Mouse (Mus musculus) heart, embryonic 12.5 days (tissue): ENCODE data around the gene Syngr1. TPM values are rescaled to one million over a fixed set of nuclear protein-coding genes. Genes with fewer than 3 reads are reported as not detected.

ENCODE experiments used
- ATAC-seq: fragments of 200-750 bp; cut with Nextera tagmentation; 2 replicates; pipeline ENCODE4 v1.8.0; 2017; ENCODE audit warnings: moderate TSS enrichment, moderate library complexity; ENCODE audit not compliant: insufficient number of reproducible peaks, low FRiP score
- H3K27ac ChIP-seq: fragments of 300-500 bp; sonication (generic); 2 replicates; pipeline ENCODE4 v1.5.1; 2016; ENCODE audit warnings: mild to moderate bottlenecking, moderate library complexity; ENCODE audit not compliant: poor library complexity, severe bottlenecking
- H3K27me3 ChIP-seq: fragments of 300-500 bp; sonication (generic); replicated peaks from 2 replicates; pipeline ENCODE4 v1.6.1; 2016; ENCODE audit warnings: mild to moderate bottlenecking, moderate library complexity
- H3K36me3 ChIP-seq: fragments of 300-500 bp; sonication (generic); 2 replicates; pipeline ENCODE4 v1.6.1; 2016; ENCODE audit warnings: mild to moderate bottlenecking, moderate library complexity
- H3K4me1 ChIP-seq: fragments of 300-500 bp; sonication (generic); replicated peaks from 2 replicates; pipeline ENCODE4 v1.6.1; 2016; ENCODE audit warnings: mild to moderate bottlenecking
- H3K4me2 ChIP-seq: fragments of 300-500 bp; sonication (generic); 2 replicates; pipeline ENCODE4 v1.6.1; 2016; ENCODE audit warnings: mild to moderate bottlenecking, moderate library complexity
- H3K4me3 ChIP-seq: fragments of 300-500 bp; sonication (generic); 2 replicates; pipeline ENCODE4 v1.5.1; 2016; ENCODE audit warnings: mild to moderate bottlenecking
- H3K9ac ChIP-seq: fragments of 300-500 bp; sonication (generic); 2 replicates; pipeline ENCODE4 v1.6.1; 2016; ENCODE audit warnings: mild to moderate bottlenecking, moderate library complexity
- H3K9me3 ChIP-seq: fragments of 300-500 bp; sonication (generic); replicated peaks from 2 replicates; pipeline ENCODE4 v1.6.1; 2016; ENCODE audit warnings: mild to moderate bottlenecking, moderate library complexity
- WGBS: fragments of 180-500 bp; shearing (Covaris S2); methylation state at CpG from one replicate; pipeline ENCODE4 v1.1.7; 2016; 5-methylcytosine and 5-hydroxymethylcytosine counted together
- polyA plus RNA-seq: library from polyadenylated mRNA; unstranded; fragments of >200 nt; fragmentation: Nextera tagmentation; extraction: Ambion mirVana; gene quantifications from 2 replicates; pipeline ENCODE4 v1.2.1, GENCODE M21; 2016

The Syngr1 gene
- polyA plus RNA-seq, 1 experiment from 2014 or later, result 19.0 TPM

DNA sequence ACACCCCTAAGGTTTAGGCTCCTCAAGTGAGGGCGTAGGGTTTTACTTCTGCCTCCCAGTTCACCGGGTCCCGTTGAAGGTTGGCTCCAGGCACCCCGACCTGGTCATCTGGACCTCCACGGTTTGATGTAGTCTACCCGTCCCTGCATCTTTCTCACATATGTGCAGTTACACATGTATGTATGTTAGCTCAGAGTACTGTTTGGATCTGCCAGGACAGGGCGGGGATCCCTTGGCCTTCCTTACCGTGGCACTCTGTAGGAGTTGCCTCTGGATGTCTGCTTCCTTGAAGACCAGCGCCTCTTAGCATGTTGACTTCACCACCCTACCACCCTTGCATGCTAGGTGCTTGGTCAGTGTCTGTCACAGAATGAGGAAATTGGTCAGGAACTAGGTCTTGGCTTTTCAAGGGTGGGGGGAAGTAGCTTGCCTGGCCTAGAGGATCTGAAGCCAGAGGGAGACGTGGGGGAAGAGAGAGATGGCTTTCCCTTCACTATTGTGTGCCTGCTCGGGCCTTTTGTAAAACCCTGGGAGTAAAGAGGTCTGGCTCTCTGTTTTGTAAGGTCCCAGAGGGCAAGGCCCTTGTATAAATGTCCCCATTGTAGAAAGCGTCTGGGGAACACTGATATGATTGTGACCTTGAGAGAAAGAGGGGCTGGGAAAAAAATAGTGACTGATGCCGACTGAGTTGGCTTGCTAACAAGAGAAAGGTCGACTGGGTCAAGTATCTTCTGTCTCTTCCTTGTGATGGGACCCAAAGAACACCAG lies 42.7 kb downstream of the Syngr1 start:
- ATAC-seq, result peak; percentile 27
- peak overlapping the region; percentile 60 for H3K4me3 ChIP-seq
- peaks cover 15% of the 10 kb centered on the region for H3K36me3 ChIP-seq
- H3K4me1 ChIP-seq, result peaks cover 47% of the 10 kb centered on the region
- peak overlapping the region; percentile 88 for H3K9ac ChIP-seq
- WGBS, result 8% methylated on average over 14 of the region's 14 CpGs
- 0 out of 2 replicates have a peak, but pooled peaks cover 3% of the 10 kb centered on the region for H3K9me3 ChIP-seq
- no peaks in the 10 kb centered on the region for H3K27me3 ChIP-seq
- H3K27ac ChIP-seq, result peak overlapping the region; percentile 97
- H3K4me2 ChIP-seq, result peak overlapping the region; percentile 90

DNA sequence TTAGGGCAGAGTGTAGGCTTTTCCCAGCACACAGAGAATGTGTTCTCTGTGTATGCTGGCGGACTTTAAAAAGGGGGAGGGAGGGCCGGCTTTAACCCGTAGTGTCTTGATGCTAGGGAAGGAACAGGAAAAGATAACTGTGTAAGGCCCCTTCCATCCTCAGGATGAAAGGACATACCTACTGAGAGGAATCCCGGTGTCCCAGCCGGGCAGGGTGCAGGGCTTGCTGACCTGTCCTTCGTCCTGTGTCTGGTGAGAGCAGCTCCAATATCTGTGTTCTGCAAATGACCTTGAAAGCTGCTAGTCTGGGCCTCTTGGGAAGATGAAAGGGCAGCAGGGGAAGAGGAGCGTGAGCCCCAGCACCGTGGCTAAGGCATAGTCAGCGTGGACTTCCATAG lies 43.3 kb downstream of the Syngr1 start:
- WGBS, result 17% methylated on average over 9 of the region's 9 CpGs
- H3K4me1 ChIP-seq, result peaks cover 52% of the 10 kb centered on the region
- no peaks in the 10 kb centered on the region for H3K27me3 ChIP-seq
- H3K36me3 ChIP-seq, result peaks cover 15% of the 10 kb centered on the region
- H3K4me3 ChIP-seq, result peak overlapping the region; percentile 60
- ATAC-seq, result no peak
- H3K9me3 ChIP-seq, result 0 out of 2 replicates have a peak, but pooled peaks cover 3% of the 10 kb centered on the region
- H3K4me2 ChIP-seq, result peak overlapping the region; percentile 90
- peak overlapping the region; percentile 88 for H3K9ac ChIP-seq
- peak overlapping the region; percentile 97 for H3K27ac ChIP-seq

DNA sequence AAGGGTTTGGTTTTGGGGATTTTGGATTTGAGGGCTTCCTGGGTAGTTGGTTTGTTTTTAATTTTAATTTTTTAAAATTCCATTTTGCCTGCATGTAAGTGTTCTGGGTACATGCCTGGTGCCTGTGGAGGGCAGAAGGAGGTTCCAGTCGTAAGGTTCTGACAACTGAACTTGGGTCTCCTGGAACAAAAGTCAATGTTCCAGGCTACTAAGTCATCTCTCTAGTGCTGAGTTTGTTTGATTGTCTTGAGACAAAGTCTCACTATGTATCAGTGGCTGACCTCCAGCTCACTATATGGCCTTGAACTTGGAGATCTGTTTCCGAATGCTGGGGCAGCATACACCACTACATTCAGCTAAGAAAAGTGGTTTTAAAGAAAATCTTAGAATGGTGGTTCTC lies 44.4 kb downstream of the Syngr1 start:
- H3K4me1 ChIP-seq, result peaks cover 57% of the 10 kb centered on the region
- no peak for ATAC-seq
- H3K4me3 ChIP-seq, result no peak overlapping the region
- peak overlapping the region; percentile 24; the same call in 1 of the 2 replicates for H3K27ac ChIP-seq
- H3K36me3 ChIP-seq, result peaks cover 24% of the 10 kb centered on the region
- no peaks in the 10 kb centered on the region for H3K27me3 ChIP-seq
- WGBS, result 85% methylated on average over 2 of the region's 2 CpGs
- H3K4me2 ChIP-seq, result no peak overlapping the region
- no peaks in the 10 kb centered on the region for H3K9me3 ChIP-seq
- no peak overlapping the region for H3K9ac ChIP-seq

DNA sequence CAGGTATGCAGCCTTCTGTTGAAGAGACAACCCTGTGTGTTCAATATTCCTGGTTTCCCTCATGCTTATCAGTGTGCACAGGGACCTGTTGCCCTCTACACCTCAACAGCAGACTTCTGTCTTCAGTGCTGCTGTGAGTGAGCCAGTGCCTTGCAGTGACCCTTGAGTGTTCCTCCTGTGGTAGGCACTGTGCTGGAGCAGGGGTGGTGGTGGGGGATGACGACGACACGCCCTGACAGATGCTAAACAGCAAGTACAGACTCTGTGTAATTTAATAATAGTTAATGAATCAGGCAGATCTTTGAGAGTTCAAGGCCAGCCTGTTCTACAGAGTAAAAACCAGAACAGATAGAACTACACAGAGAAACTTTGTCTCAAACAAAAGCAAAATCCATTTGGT lies 45.5 kb downstream of the Syngr1 start:
- Histone ChIP-seq H3K4me1 (peaks cover 57% of the 10 kb centered on the region), H3K27me3 (no peaks in the 10 kb centered on the region), H3K36me3 (peaks cover 36% of the 10 kb centered on the region), H3K4me3 (no peak overlapping the region), H3K9ac (0 out of 2 replicates have a peak overlapping the region, but pooled peaks have one; percentile 2), H3K9me3 (no peaks in the 10 kb centered on the region), H3K4me2 (no peak overlapping the region), H3K27ac (0 out of 2 replicates have a peak overlapping the region, but pooled peaks have one; percentile 11)
- no peak for ATAC-seq
- 92% methylated on average over 3 of the region's 3 CpGs for WGBS

DNA sequence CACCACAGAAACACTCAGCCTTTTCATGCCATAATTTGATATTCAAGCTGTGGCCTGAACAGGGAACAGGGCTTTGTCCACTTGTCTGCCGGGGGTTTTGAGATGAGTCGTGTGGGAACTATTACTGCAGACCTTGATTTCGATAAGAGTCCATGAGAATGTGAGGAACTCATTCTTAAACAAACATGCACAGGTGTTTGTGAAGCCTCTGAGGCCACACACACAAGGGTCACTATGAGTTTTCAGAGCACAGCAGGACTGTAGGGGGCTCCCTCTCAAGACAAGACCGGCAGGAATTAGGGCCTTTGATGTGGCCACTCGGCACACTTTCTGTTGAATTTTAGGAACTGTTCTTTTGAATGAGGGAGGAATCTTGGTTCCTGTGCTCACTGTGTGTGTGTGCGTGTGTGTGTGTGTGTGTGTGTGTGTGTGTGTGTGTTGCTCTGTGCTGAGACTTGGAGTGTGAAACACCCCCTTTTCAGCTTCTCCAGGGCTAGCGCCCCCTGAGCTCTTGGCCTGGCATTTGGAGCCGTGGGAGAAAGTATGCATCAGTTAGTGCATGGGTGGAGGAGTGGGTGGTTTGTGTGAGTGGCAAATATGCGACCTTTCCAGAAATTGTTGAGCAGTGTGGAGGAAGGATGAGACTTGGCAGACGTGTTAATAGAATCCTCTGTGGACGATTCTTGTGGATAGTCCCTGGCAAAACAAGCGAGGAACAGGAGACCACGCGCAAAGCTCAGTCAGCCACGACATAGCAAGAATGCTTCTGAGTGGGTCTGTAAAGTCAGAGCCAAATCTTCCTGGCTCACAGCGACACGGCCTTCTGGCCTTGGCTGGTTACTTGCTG lies 47.0 kb downstream of the Syngr1 start:
- H3K36me3 ChIP-seq, result peaks cover 49% of the 10 kb centered on the region

DNA sequence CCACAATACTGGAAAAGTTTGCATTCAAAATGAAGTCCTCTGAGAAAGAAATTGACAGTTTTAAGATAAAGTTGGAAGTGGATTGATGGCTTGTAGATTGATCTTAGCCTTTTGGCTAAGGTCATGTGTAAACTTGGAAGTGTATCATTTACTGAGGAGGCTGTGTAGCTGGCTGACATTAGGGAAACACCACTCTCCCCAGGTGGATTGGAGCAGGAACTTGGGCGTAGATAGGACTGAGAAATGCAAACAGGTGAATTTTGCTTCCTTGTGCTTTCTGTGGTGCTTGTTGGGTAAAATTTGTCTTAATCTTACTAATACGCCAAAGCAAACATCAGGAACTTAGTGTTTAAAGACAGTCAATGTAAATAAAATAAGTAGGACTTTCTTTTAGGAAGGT lies 49.2 kb downstream of the Syngr1 start:
- peaks cover 3% of the 10 kb centered on the region; the same call in 1 of the 2 replicates for H3K9me3 ChIP-seq
- no peak overlapping the region for H3K4me2 ChIP-seq
- H3K9ac ChIP-seq, result no peak overlapping the region
- H3K4me3 ChIP-seq, result no peak overlapping the region
- no peak overlapping the region for H3K27ac ChIP-seq
- peaks cover 65% of the 10 kb centered on the region for H3K36me3 ChIP-seq
- WGBS, result 93% methylated on average over 2 of the region's 2 CpGs
- H3K4me1 ChIP-seq, result peaks cover 43% of the 10 kb centered on the region
- ATAC-seq, result no peak
- H3K27me3 ChIP-seq, result no peaks in the 10 kb centered on the region

More for the DNA sequence above, 47.0 kb downstream of the Syngr1 start:
- peak overlapping the region; percentile 36 for H3K27ac ChIP-seq
- no peak for ATAC-seq
- WGBS, result 68% methylated on average over 17 of the region's 17 CpGs
- no peak overlapping the region for H3K9ac ChIP-seq
- peaks cover 3% of the 10 kb centered on the region; the same call in 1 of the 2 replicates for H3K9me3 ChIP-seq
- peaks cover 57% of the 10 kb centered on the region for H3K4me1 ChIP-seq
- no peak overlapping the region for H3K4me3 ChIP-seq
- no peaks in the 10 kb centered on the region for H3K27me3 ChIP-seq
- H3K4me2 ChIP-seq, result no peak overlapping the region

DNA sequence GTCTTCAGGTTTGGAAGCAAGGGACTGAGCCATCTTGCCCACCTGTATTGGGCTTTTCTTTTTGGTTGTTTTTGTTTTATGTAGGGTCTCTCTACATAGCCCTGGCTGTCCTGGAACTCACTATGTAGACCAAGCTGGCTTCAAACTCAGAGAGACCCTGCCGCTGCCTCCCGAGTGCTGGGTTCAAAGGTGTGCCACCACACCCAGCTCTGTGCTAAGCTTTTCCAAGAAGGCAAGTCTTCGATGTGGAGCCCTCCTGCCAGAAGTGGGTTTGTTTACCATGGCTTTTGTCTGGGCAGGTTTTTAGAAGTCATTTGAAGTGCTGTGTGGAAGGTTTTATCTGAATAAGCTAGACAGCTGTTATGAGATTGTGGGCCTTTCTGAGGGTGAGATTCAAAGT lies 49.7 kb downstream of the Syngr1 start:
- Histone ChIP-seq H3K4me3 (no peak overlapping the region), H3K4me1 (peaks cover 44% of the 10 kb centered on the region), H3K9me3 (peaks cover 3% of the 10 kb centered on the region; the same call in 1 of the 2 replicates), H3K4me2 (no peak overlapping the region), H3K27ac (peak overlapping the region; percentile 1; the same call in 1 of the 2 replicates), H3K9ac (no peak overlapping the region), H3K27me3 (no peaks in the 10 kb centered on the region), H3K36me3 (peaks cover 67% of the 10 kb centered on the region)
- no peak for ATAC-seq
- 87% methylated on average over 3 of the region's 3 CpGs for WGBS

DNA sequence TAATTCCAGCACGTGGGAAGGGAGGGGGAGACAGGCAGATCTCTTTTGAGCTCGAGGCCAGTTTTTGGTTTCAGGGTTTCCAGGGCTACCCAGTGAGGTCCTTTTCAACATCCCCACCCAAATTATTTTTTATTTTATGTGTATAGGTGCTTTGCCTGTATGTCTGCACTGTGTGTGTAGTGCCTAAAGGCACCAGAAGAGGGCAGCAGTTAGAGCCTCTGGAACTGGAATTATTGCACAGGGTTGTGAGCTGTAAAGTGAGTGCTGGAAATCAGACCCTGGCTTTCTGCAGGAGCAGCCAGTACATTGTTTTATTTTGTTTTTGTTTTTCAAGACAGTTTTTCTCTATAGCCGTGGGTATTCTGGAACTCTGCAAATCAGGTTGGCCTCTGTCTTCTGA lies 51.0 kb downstream of the Syngr1 start:
- Histone ChIP-seq H3K4me3 (no peak overlapping the region), H3K4me1 (peaks cover 45% of the 10 kb centered on the region), H3K4me2 (no peak overlapping the region), H3K9me3 (peaks cover 3% of the 10 kb centered on the region; the same call in 1 of the 2 replicates), H3K9ac (no peak overlapping the region), H3K27me3 (no peaks in the 10 kb centered on the region), H3K36me3 (peaks cover 54% of the 10 kb centered on the region), H3K27ac (no peak overlapping the region)
- 98% methylated on average over 3 of the region's 3 CpGs for WGBS
- no peak for ATAC-seq

DNA sequence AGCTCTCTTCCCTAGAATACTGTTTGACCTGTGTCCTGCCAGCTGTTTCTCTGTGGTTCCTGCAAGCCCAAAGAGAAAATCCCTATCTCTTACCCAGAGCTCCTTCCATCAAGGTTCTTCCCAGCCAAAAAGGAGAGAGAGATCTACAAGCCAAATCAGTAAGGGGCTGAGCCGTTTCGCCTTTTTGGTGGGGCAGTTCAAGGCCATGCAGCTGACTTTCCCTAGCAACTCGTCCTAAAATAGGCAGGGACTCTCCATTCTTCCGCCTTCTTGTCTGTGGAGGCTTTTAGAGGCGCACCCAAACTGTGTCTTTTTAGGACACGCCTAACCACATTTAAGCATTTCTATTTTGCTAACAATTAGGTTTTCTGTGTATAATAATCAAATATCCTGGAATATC lies 52.6 kb downstream of the Syngr1 start:
- H3K9ac ChIP-seq, result no peak overlapping the region
- ATAC-seq, result no peak
- no peak overlapping the region for H3K4me3 ChIP-seq
- peaks cover 59% of the 10 kb centered on the region for H3K36me3 ChIP-seq
- no peak overlapping the region for H3K4me2 ChIP-seq
- H3K9me3 ChIP-seq, result peaks cover 3% of the 10 kb centered on the region; the same call in 1 of the 2 replicates
- WGBS, result 81% methylated on average over 6 of the region's 6 CpGs
- peaks cover 37% of the 10 kb centered on the region for H3K4me1 ChIP-seq
- no peak overlapping the region for H3K27ac ChIP-seq
- no peaks in the 10 kb centered on the region for H3K27me3 ChIP-seq

DNA sequence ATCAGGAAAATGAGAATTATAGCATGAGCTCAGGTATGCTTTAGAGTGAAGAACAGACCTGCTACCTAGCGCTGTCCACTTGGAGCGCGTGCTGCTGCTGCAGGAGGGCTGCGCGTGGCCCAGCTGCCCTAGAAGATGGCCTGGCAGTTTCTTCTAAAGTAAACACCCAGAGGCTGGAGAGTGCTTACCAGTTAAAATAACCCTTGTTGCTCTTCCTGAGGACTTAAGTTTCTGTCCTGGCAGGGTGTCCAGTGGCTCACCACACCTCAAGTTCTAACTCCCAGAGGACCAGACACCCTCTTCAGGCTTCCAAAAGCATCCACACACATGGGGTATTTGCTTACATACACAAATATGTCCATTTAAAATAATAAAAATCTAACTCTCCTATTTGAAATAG lies 54.3 kb downstream of the Syngr1 start:
- no peak overlapping the region for H3K4me2 ChIP-seq
- no peak overlapping the region for H3K4me3 ChIP-seq
- no peak for ATAC-seq
- 90% methylated on average over 5 of the region's 5 CpGs for WGBS
- peaks cover 68% of the 10 kb centered on the region for H3K36me3 ChIP-seq
- no peak overlapping the region for H3K27ac ChIP-seq
- no peaks in the 10 kb centered on the region for H3K27me3 ChIP-seq
- H3K4me1 ChIP-seq, result peaks cover 27% of the 10 kb centered on the region
- H3K9me3 ChIP-seq, result peaks cover 3% of the 10 kb centered on the region; the same call in 1 of the 2 replicates
- no peak overlapping the region for H3K9ac ChIP-seq

DNA sequence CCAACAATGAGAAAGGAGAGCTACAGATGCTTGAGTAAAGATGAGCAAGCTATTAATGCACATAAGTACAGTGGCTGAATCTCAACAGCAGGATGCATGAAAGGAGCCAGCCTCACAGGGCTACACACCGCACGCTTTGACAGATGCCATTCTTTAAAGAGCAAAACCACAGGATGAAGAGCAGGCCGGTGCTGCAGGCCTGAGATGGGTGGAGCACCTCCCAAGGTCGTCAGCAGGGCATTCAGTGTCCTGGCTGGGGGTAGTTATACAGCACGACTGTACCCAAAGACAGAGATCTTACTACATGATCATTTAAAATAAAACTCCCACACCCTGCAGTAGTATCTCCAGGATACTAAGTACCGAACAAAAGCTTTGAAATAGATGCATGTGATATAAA lies 55.0 kb downstream of the Syngr1 start:
- peaks cover 3% of the 10 kb centered on the region; the same call in 1 of the 2 replicates for H3K9me3 ChIP-seq
- 0 out of 2 replicates have a peak overlapping the region, but pooled peaks have one; percentile 20 for H3K27ac ChIP-seq
- peaks cover 68% of the 10 kb centered on the region for H3K36me3 ChIP-seq
- no peaks in the 10 kb centered on the region for H3K27me3 ChIP-seq
- peaks cover 27% of the 10 kb centered on the region for H3K4me1 ChIP-seq
- H3K4me3 ChIP-seq, result no peak overlapping the region
- H3K4me2 ChIP-seq, result no peak overlapping the region
- no peak for ATAC-seq
- 45% methylated on average over 6 of the region's 6 CpGs for WGBS
- H3K9ac ChIP-seq, result no peak overlapping the region
